Mouse (Mus musculus): ENCODE measurements around the gene Strap. TPM values are rescaled to one million over a fixed set of nuclear protein-coding genes. Genes with fewer than 3 reads are reported as not detected.
A peak's percentile ranks its signal among the peaks of the same experiment; 100 is the strongest.
"Not testable (repeated sequence)": the region's sequence is repeated elsewhere in the genome, so short reads cannot be mapped to it uniquely, and the experiment has no call there.

Strap gene
- polyA plus RNA-seq, 1 experiment from 2014 or later, result 147 TPM

- peak overlapping the region; percentile 23 for H3K4me2 ChIP-seq (replicated peaks)
- ATAC-seq, result peak; percentile 61
- whole genome bisulfite sequencing, result 61% methylated on average over 25 of the region's 25 CpGs
- H3K27me3 ChIP-seq (replicated peaks), result no peaks in the 10 kb centered on the region
- no peak overlapping the region for H3K4me3 ChIP-seq (replicated peaks)
- no peak overlapping the region for H3K27ac ChIP-seq
- no peaks in the 10 kb centered on the region for H3K9me3 ChIP-seq
- H3K4me1 ChIP-seq (replicated peaks), result 0 out of 2 replicates have a peak, but pooled peaks cover 7% of the 10 kb centered on the region
- H3K36me3 ChIP-seq, result no peaks in the 10 kb centered on the region
- no peak overlapping the region for H3K9ac ChIP-seq
Observed at GRCm38 (mm10) chr6:137704300-137704939, 30.5 kb upstream of the Strap start.

- no peak for ATAC-seq
- Histone ChIP-seq H3K4me1 (replicated peaks) (0 out of 2 replicates have a peak, but pooled peaks cover 7% of the 10 kb centered on the region), H3K4me2 (replicated peaks) (no peak overlapping the region), H3K36me3 (no peaks in the 10 kb centered on the region), H3K27me3 (replicated peaks) (no peaks in the 10 kb centered on the region), H3K9ac (no peak overlapping the region), H3K27ac (no peak overlapping the region), H3K9me3 (no peaks in the 10 kb centered on the region), H3K4me3 (replicated peaks) (no peak overlapping the region)
- WGBS, result 88% methylated on average over 10 of the region's 10 CpGs
Observed at GRCm38 (mm10) chr6:137706209-137706608, 28.7 kb upstream of the Strap start.

- H3K4me3 ChIP-seq (replicated peaks); H3K9me3 ChIP-seq; ATAC-seq; H3K4me1 ChIP-seq (replicated peaks); H3K27ac ChIP-seq; H3K27me3 ChIP-seq (replicated peaks); H3K4me2 ChIP-seq (replicated peaks); H3K36me3 ChIP-seq; H3K9ac ChIP-seq: not testable (repeated sequence)
- 72% methylated on average over 13 of the region's 13 CpGs for WGBS
Observed at GRCm38 (mm10) chr6:137708726-137709405, 26.0 kb upstream of the Strap start.

- ATAC-seq, result 0 out of 2 replicates have a peak, but pooled peaks have one; percentile 31
- H3K27me3 ChIP-seq (replicated peaks), result no peaks in the 10 kb centered on the region
- no peak overlapping the region for H3K9ac ChIP-seq
Observed at GRCm38 (mm10) chr6:137710179-137711037, 24.5 kb upstream of the Strap start.

GRCm38 (mm10) chr6:137712654-137713309 is 22.1 kb upstream of the Strap start:
- Histone ChIP-seq H3K27me3 (replicated peaks) (no peaks in the 10 kb centered on the region), H3K4me1 (replicated peaks) (no peaks in the 10 kb centered on the region), H3K9me3 (no peaks in the 10 kb centered on the region), H3K4me2 (replicated peaks) (no peak overlapping the region), H3K36me3 (no peaks in the 10 kb centered on the region), H3K4me3 (replicated peaks) (no peak overlapping the region), H3K9ac (no peak overlapping the region), H3K27ac (no peak overlapping the region)
- 71% methylated on average over 7 of the region's 7 CpGs for WGBS
- ATAC-seq, result no peak

More at GRCm38 (mm10) chr6:137710179-137711037, 24.5 kb upstream of the Strap start:
- 68% methylated on average over 14 of the region's 14 CpGs for WGBS
- no peaks in the 10 kb centered on the region for H3K36me3 ChIP-seq
- no peaks in the 10 kb centered on the region for H3K4me1 ChIP-seq (replicated peaks)
- no peaks in the 10 kb centered on the region for H3K9me3 ChIP-seq
- no peak overlapping the region for H3K4me3 ChIP-seq (replicated peaks)
- no peak overlapping the region for H3K4me2 ChIP-seq (replicated peaks)
- H3K27ac ChIP-seq, result no peak overlapping the region

GRCm38 (mm10) chr6:137713310-137713664 is 21.6 kb upstream of the Strap start:
- no peak for ATAC-seq
- no peaks in the 10 kb centered on the region for H3K4me1 ChIP-seq (replicated peaks)
- WGBS, result 92% methylated on average over 3 of the region's 3 CpGs

GRCm38 (mm10) chr6:137716802-137717201 is 18.1 kb upstream of the Strap start:
- no peak overlapping the region for H3K4me2 ChIP-seq (replicated peaks)
- H3K27me3 ChIP-seq (replicated peaks), result no peaks in the 10 kb centered on the region
- H3K9me3 ChIP-seq, result no peaks in the 10 kb centered on the region
- peak; percentile 68 for ATAC-seq
- 32% methylated on average over 5 of the region's 5 CpGs for WGBS
- H3K4me3 ChIP-seq (replicated peaks), result no peak overlapping the region
- no peaks in the 10 kb centered on the region for H3K36me3 ChIP-seq
- no peaks in the 10 kb centered on the region for H3K4me1 ChIP-seq (replicated peaks)
- H3K9ac ChIP-seq, result no peak overlapping the region
- no peak overlapping the region for H3K27ac ChIP-seq

More at GRCm38 (mm10) chr6:137713310-137713664, 21.6 kb upstream of the Strap start:
- H3K36me3 ChIP-seq, result no peaks in the 10 kb centered on the region
- H3K27me3 ChIP-seq (replicated peaks), result no peaks in the 10 kb centered on the region
- H3K27ac ChIP-seq, result no peak overlapping the region
- no peak overlapping the region for H3K4me3 ChIP-seq (replicated peaks)
- H3K9ac ChIP-seq, result no peak overlapping the region
- no peak overlapping the region for H3K4me2 ChIP-seq (replicated peaks)
- no peaks in the 10 kb centered on the region for H3K9me3 ChIP-seq

GRCm38 (mm10) chr6:137722220-137722931 is 12.5 kb upstream of the Strap start:
- WGBS, result 84% methylated on average over 15 of the region's 15 CpGs
- Histone ChIP-seq H3K4me2 (replicated peaks) (no peak overlapping the region), H3K9me3 (no peaks in the 10 kb centered on the region), H3K4me1 (replicated peaks) (no peaks in the 10 kb centered on the region), H3K27ac (no peak overlapping the region), H3K27me3 (replicated peaks) (no peaks in the 10 kb centered on the region), H3K36me3 (no peaks in the 10 kb centered on the region), H3K4me3 (replicated peaks) (no peak overlapping the region), H3K9ac (no peak overlapping the region)
- no peak for ATAC-seq

GRCm38 (mm10) chr6:137723898-137724297 is 11.0 kb upstream of the Strap start:
- Histone ChIP-seq H3K27me3 (replicated peaks) (peaks cover 4% of the 10 kb centered on the region; the same call in 1 of the 2 replicates), H3K4me1 (replicated peaks) (no peaks in the 10 kb centered on the region), H3K9me3 (no peaks in the 10 kb centered on the region), H3K36me3 (no peaks in the 10 kb centered on the region), H3K4me2 (replicated peaks) (no peak overlapping the region), H3K4me3 (replicated peaks) (no peak overlapping the region), H3K27ac (no peak overlapping the region), H3K9ac (no peak overlapping the region)
- 9% methylated on average over 4 of the region's 4 CpGs for WGBS
- ATAC-seq, result peak; percentile 47; the same call in 1 of the 2 replicates

- Histone ChIP-seq H3K27me3 (replicated peaks) (peaks cover 4% of the 10 kb centered on the region; the same call in 1 of the 2 replicates), H3K27ac (no peak overlapping the region; the same call in 1 of the 2 replicates), H3K9ac (peak overlapping the region; percentile 45), H3K36me3 (no peaks in the 10 kb centered on the region), H3K4me3 (replicated peaks) (peak overlapping the region; percentile 89), H3K9me3 (no peaks in the 10 kb centered on the region), H3K4me2 (replicated peaks) (peak overlapping the region; percentile 68), H3K4me1 (replicated peaks) (peaks cover 7% of the 10 kb centered on the region)
- peak; percentile 45 for ATAC-seq
- whole genome bisulfite sequencing, result 8% methylated on average over 7 of the region's 7 CpGs
Observed at GRCm38 (mm10) chr6:137734460-137734845, 425 bp upstream of the Strap start.

- peaks cover 10% of the 10 kb centered on the region for H3K36me3 ChIP-seq
- H3K4me1 ChIP-seq (replicated peaks), result peaks cover 7% of the 10 kb centered on the region
- no peaks in the 10 kb centered on the region for H3K9me3 ChIP-seq
- no peak for ATAC-seq
- H3K27me3 ChIP-seq (replicated peaks), result peaks cover 4% of the 10 kb centered on the region; the same call in 1 of the 2 replicates
- 8% methylated on average over 17 of the region's 17 CpGs for WGBS
- peak overlapping the region; percentile 73 for H3K4me2 ChIP-seq (replicated peaks)
- peak overlapping the region; percentile 90 for H3K9ac ChIP-seq
- peak overlapping the region; percentile 89 for H3K4me3 ChIP-seq (replicated peaks)
- peak overlapping the region; percentile 79; the same call in 1 of the 2 replicates for H3K27ac ChIP-seq
Observed at GRCm38 (mm10) chr6:137735671-137736238, 877 bp downstream of the Strap start.
